Mouse (Mus musculus) liver, embryonic 11.5 days (tissue): ENCODE measurements around the gene Ndrg3. TPM values are rescaled to one million over a fixed set of nuclear protein-coding genes. Genes with fewer than 3 reads are reported as not detected.
"Not testable (repeated sequence)": the region's sequence is repeated elsewhere in the genome, so short reads cannot be mapped to it uniquely, and the experiment has no call there.

Source experiments
- ATAC-seq: fragments of 200-750 bp; cut with Nextera tagmentation; replicated peaks from 2 replicates; pipeline ENCODE4 v1.8.0; 2017; ENCODE audit warnings: moderate number of reproducible peaks, mild to moderate bottlenecking, moderate TSS enrichment, moderate library complexity; ENCODE audit not compliant: low FRiP score
- DNase-seq: peaks from one replicate; pipeline ENCODE4 v3.0.0-alpha.2; 2017; ENCODE audit warnings: low spot score
- H3K27ac ChIP-seq: fragments of 300-500 bp; sonication (generic); 2 replicates; pipeline ENCODE4 v1.5.1; 2014; ENCODE audit warnings: mild to moderate bottlenecking, low read depth, low read length, control low read depth
- H3K27me3 ChIP-seq: fragments of 300-500 bp; sonication (generic); replicated peaks from 2 replicates; pipeline ENCODE4 v1.6.1; 2014; ENCODE audit warnings: low read length, mixed read lengths; ENCODE audit not compliant: control insufficient read depth, insufficient read depth
- H3K36me3 ChIP-seq: fragments of 300-500 bp; sonication (generic); 2 replicates; pipeline ENCODE4 v1.6.1; 2014; ENCODE audit warnings: mild to moderate bottlenecking, low read length, moderate library complexity, mixed read lengths; ENCODE audit not compliant: control insufficient read depth, insufficient read depth
- H3K4me1 ChIP-seq: fragments of 300-500 bp; sonication (generic); replicated peaks from 2 replicates; pipeline ENCODE4 v1.6.1; 2014; ENCODE audit warnings: low read length, mixed read lengths; ENCODE audit not compliant: control insufficient read depth, insufficient read depth
- H3K4me2 ChIP-seq: fragments of 300-500 bp; sonication (generic); 2 replicates; pipeline ENCODE4 v1.6.1; 2014; ENCODE audit warnings: mild to moderate bottlenecking, control low read depth, moderate library complexity
- H3K4me3 ChIP-seq: fragments of 300-500 bp; sonication (generic); 2 replicates; pipeline ENCODE4 v1.5.1; 2014; ENCODE audit warnings: low read depth, low read length, control low read depth
- H3K9ac ChIP-seq: fragments of 300-500 bp; sonication (generic); 2 replicates; pipeline ENCODE4 v1.6.1; 2014; ENCODE audit warnings: low read depth, low read length, control low read depth
- H3K9me3 ChIP-seq: fragments of 300-500 bp; sonication (generic); 2 replicates; pipeline ENCODE4 v1.6.1; 2016; ENCODE audit warnings: low read length, inconsistent platforms, mixed read lengths; ENCODE audit not compliant: control insufficient read depth
- WGBS: fragments of 180-500 bp; shearing (Covaris S2); extraction: QIAGEN DNeasy Blood & Tissue Kit; methylation state at CpG from one replicate; pipeline ENCODE4 v1.1.7; 2014; 5-methylcytosine and 5-hydroxymethylcytosine counted together
- polyA plus RNA-seq: library from polyadenylated mRNA; unstranded; fragments of >200 nt; fragmentation: Nextera tagmentation; extraction: Ambion mirVana; gene quantifications from 2 replicates; pipeline ENCODE4 v1.2.1, GENCODE M21; 2014

The Ndrg3 gene
- polyA plus RNA-seq, 1 experiment from 2014 or later = 58.9 TPM

DNA sequence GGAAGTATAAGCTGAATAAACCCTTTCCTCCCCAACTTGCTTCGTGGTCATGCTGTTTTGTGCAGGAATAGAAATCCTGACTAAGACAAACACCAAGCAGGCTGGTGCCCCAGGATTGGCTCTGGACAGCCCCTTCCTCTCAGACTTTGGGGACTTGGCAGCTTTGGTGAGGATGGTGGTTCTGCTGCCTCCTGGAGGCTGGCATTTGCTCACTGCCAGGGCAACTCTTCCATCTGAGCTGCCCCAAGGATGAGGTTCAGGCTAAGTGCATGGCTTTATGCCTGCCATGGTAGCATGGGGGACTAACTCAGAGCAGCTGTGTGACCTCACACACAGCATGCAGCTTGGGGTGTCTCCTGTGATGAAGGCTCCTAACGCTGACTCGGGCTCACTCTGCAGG is 66.2 kb downstream of the Ndrg3 start:
- DNase-seq, H3K9me3 ChIP-seq, H3K27me3 ChIP-seq, H3K4me2 ChIP-seq, ATAC-seq, H3K4me3 ChIP-seq, H3K36me3 ChIP-seq, H3K9ac ChIP-seq: not testable (repeated sequence)
- WGBS = 74% methylated on average over 3 of the region's 3 CpGs
- Histone ChIP-seq H3K4me1 (peaks cover 36% of the 10 kb centered on the region), H3K27ac (peak overlapping the region; percentile 78; the same call in 1 of the 2 replicates)

DNA sequence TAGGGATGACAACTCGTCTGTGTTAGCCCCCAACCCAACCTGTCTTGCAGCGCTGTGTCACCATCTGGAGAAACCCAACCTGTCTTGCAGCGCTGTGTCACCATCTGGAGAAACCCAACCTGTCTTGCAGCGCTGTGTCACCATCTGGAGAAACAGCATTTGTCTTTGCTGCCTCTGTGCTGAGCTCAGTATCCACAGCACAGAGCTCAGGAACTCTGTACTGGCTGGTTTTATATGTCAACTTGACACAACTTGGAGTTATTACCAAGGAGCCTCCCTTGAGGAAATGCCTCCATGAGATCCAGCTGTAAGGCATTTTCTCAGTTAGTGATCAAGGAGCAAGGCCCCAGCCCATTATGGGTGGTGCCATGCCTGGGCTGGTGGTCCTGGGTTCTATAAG is 66.8 kb downstream of the Ndrg3 start:
- H3K4me3 ChIP-seq, H3K27me3 ChIP-seq, H3K36me3 ChIP-seq, H3K9ac ChIP-seq, ATAC-seq, DNase-seq, H3K9me3 ChIP-seq, H3K4me2 ChIP-seq: not testable (repeated sequence)
- peak overlapping the region; percentile 78 for H3K27ac ChIP-seq
- H3K4me1 ChIP-seq = peaks cover 36% of the 10 kb centered on the region
- 82% methylated on average over 4 of the region's 4 CpGs for WGBS

DNA sequence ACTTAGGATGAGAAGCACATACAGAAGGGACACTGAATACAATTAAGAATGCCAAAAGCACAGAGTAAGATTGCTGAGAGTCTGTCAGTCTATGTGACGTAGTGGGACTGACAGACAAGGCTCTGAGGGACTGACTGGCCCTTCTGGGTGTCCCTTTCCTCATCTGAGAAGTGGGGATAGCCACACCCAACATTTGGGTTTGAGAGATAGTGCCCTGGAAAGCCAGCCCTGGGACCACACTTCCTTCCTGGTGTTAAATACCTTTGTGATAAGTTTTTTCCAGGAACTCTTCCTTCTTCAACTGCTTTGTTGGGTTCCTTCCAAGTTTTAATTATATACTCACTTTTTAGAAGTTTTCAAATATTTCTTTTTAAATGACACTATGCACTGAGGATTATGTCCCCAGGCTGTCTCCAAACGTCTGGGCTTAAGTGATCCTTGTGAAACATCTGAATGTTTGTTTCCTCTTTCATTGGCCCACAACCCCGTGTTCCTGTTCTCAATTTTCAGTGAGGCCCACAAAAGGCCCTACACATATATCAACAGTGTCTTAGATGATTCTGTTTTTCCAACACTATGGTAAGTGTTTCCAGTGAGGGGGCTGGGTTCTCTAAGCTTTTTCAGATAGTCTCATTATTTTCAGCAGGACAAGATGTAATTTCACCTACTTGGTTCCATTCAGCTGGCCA is 67.5 kb downstream of the Ndrg3 start:
- no peaks in the 10 kb centered on the region for H3K27me3 ChIP-seq
- peaks cover 36% of the 10 kb centered on the region for H3K4me1 ChIP-seq
- no peak overlapping the region for H3K4me3 ChIP-seq
- DNase-seq = no peak
- peak overlapping the region; percentile 36; the same call in 1 of the 2 replicates for H3K4me2 ChIP-seq
- peak; percentile 92 for ATAC-seq
- no peaks in the 10 kb centered on the region; the same call in 1 of the 2 replicates for H3K36me3 ChIP-seq
- no peak overlapping the region for H3K9ac ChIP-seq
- peak overlapping the region; percentile 78 for H3K27ac ChIP-seq
- H3K9me3 ChIP-seq = no peaks in the 10 kb centered on the region
- 30% methylated on average over 3 of the region's 3 CpGs for WGBS

- Histone ChIP-seq H3K36me3 (no peaks in the 10 kb centered on the region), H3K4me3 (no peak overlapping the region), H3K4me1 (peaks cover 40% of the 10 kb centered on the region), H3K27me3 (no peaks in the 10 kb centered on the region), H3K27ac (no peak overlapping the region; the same call in 1 of the 2 replicates), H3K9me3 (no peaks in the 10 kb centered on the region), H3K9ac (peak overlapping the region; percentile 13; the same call in 1 of the 2 replicates), H3K4me2 (no peak overlapping the region)
- ATAC-seq = no peak
- no peak for DNase-seq
- 76% methylated on average over 5 of the region's 5 CpGs for WGBS
Observed at GRCm38 (mm10) chr2:156923057-156923456, 68.8 kb downstream of the Ndrg3 start.

DNA sequence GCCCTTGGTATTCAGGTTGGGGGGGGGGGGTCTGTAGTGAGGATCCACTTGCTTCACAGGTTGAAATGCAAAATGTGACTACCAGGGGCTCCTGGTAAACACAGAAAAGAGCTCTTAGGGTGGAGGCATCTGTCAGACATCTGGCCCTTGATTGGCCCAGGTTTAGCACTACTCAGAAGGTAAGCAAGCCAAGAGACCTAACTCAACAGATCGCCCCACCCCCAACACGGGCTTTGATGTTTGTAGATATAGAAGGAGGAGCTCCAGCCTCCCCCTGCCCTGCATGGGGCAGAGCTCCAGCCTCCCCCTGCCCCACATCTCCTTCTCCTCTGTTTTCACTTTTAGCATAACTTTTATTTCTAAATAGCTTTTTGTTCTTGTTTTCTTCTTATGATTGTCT is 72.1 kb downstream of the Ndrg3 start:
- ATAC-seq (no peak), DNase-seq (no peak)
- Histone ChIP-seq H3K9ac (no peak overlapping the region), H3K4me3 (no peak overlapping the region), H3K9me3 (no peaks in the 10 kb centered on the region), H3K27me3 (no peaks in the 10 kb centered on the region), H3K4me1 (peaks cover 30% of the 10 kb centered on the region), H3K27ac (no peak overlapping the region), H3K36me3 (no peaks in the 10 kb centered on the region), H3K4me2 (no peak overlapping the region)
- WGBS = 32% methylated on average over 2 of the region's 2 CpGs

- H3K4me3 ChIP-seq, H3K36me3 ChIP-seq, H3K9ac ChIP-seq, DNase-seq, H3K27me3 ChIP-seq, H3K9me3 ChIP-seq, ATAC-seq, H3K27ac ChIP-seq, H3K4me2 ChIP-seq: not testable (repeated sequence)
- WGBS = 72% methylated on average over 11 of the region's 11 CpGs
- peaks cover 25% of the 10 kb centered on the region for H3K4me1 ChIP-seq
Observed at GRCm38 (mm10) chr2:156919191-156919590, 72.7 kb downstream of the Ndrg3 start.

GRCm38 (mm10) chr2:156918562-156918961 is 73.3 kb downstream of the Ndrg3 start:
- no peak overlapping the region for H3K27ac ChIP-seq
- no peak overlapping the region for H3K4me3 ChIP-seq
- H3K27me3 ChIP-seq = no peaks in the 10 kb centered on the region
- WGBS = 34% methylated on average over 4 of the region's 4 CpGs
- H3K4me2 ChIP-seq = no peak overlapping the region
- no peak overlapping the region for H3K9ac ChIP-seq
- no peaks in the 10 kb centered on the region for H3K36me3 ChIP-seq
- no peaks in the 10 kb centered on the region for H3K9me3 ChIP-seq
- no peak for DNase-seq
- ATAC-seq = no peak; the same call in 1 of the 2 replicates
- peaks cover 22% of the 10 kb centered on the region for H3K4me1 ChIP-seq

DNA sequence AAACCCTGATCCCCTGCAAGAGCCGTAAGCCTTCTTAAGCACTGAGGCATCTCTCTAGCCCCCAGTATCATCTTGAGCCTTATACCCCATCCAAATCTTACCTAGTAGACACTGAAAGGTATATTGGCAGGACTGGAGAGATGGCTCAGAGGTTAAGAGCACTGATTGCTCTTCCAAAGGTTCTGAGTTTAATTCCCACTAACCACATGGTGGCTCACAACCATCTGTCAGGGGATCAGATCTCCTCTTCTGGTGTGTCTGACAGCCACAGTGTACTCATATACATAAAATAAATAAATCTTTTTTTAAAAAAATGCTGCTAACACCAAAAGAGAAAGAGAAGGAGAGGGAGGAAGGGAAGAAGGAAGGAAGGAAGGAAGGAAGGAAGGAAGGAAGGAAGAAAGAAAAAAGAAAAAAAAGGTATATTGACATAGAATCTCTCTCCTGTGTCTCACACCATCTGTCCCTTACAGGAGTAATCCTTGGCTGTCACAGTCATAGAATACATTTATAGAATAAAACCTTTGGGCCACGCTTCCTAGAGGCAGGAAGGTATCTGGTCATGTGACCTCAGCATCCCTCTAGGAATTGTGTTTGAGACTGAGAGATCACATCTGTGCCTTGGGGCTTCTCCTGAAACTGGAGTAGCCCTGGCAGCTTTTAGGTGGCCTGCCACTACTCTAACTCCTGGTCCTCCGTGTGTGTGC is 75.3 kb downstream of the Ndrg3 start:
- Histone ChIP-seq H3K4me2 (no peak overlapping the region), H3K27me3 (no peaks in the 10 kb centered on the region), H3K9me3 (no peaks in the 10 kb centered on the region), H3K4me1 (peaks cover 16% of the 10 kb centered on the region), H3K27ac (no peak overlapping the region), H3K9ac (no peak overlapping the region), H3K36me3 (no peaks in the 10 kb centered on the region), H3K4me3 (no peak overlapping the region)
- WGBS = 89% methylated on average over 3 of the region's 3 CpGs
- DNase-seq (no peak), ATAC-seq (no peak)

- Histone ChIP-seq H3K36me3 (no peaks in the 10 kb centered on the region), H3K27me3 (no peaks in the 10 kb centered on the region), H3K9ac (no peak overlapping the region), H3K4me1 (peaks cover 16% of the 10 kb centered on the region), H3K4me2 (no peak overlapping the region), H3K4me3 (no peak overlapping the region), H3K9me3 (no peaks in the 10 kb centered on the region), H3K27ac (no peak overlapping the region)
- WGBS = 53% methylated on average over 3 of the region's 3 CpGs
- ATAC-seq (no peak), DNase-seq (no peak)
Observed at GRCm38 (mm10) chr2:156915559-156915958, 76.3 kb downstream of the Ndrg3 start.
